Mouse (Mus musculus) cerebellum, adult 2 months (tissue): Measurements from ENCODE around the gene Dgka. TPM values are rescaled to one million over a fixed set of nuclear protein-coding genes. Genes with fewer than 3 reads are reported as not detected.

ENCODE experiments used
- DNase-seq, 2 experiments: peaks; one replicate each; pipeline ENCODE4 v3.0.0; 2021
- H3K27ac ChIP-seq: fragments of 200-500 bp; 2 replicates; pipeline ENCODE4 v1.5.1; 2012; ENCODE audit warnings: low read length, control low read depth, inconsistent platforms; ENCODE audit not compliant: insufficient read depth
- H3K27me3 ChIP-seq: fragments of 200-500 bp; 2 replicates; pipeline ENCODE4 v1.6.1; 2012; ENCODE audit warnings: inconsistent platforms, mild to moderate bottlenecking, low read length, moderate library complexity; ENCODE audit not compliant: control insufficient read depth, insufficient read depth
- H3K4me1 ChIP-seq: fragments of 200-500 bp; 2 replicates; pipeline ENCODE4 v1.6.1; 2011; ENCODE audit warnings: low read length; ENCODE audit not compliant: control insufficient read depth, insufficient read depth
- H3K4me3 ChIP-seq: fragments of 200-500 bp; replicated peaks from 2 replicates; pipeline ENCODE3; 2011; ENCODE audit warnings: mild to moderate bottlenecking, low read depth, low read length, control low read depth; ENCODE audit not compliant: insufficient read depth
- CTCF ChIP-seq: fragments of 200-500 bp; IDR thresholded peaks from 2 replicates; pipeline ENCODE4 v1.5.1; 2011; ENCODE audit warnings: low read depth, mild to moderate bottlenecking, control low read depth, low read length, moderate library complexity, borderline replicate concordance; ENCODE audit not compliant: insufficient read depth
- POLR2A ChIP-seq: fragments of 200-500 bp; IDR thresholded peaks from 2 replicates; pipeline ENCODE4 v1.6.1; 2011; ENCODE audit warnings: low read length, control low read depth, borderline replicate concordance; ENCODE audit not compliant: insufficient read depth
- WGBS: fragments of 180-500 bp; shearing (Covaris S2); methylation state at CpG from one replicate; pipeline ENCODE4 v1.1.7; 2018; 5-methylcytosine and 5-hydroxymethylcytosine counted together
- polyA plus RNA-seq: library from polyadenylated mRNA; depleted of rRNA; stranded (reverse); fragments of >200 nt; gene quantifications from 2 replicates; pipeline ENCODE4 v1.2.3, GENCODE M21; 2012

The Dgka gene
- polyA plus RNA-seq, 1 experiment: 16.0 TPM

- H3K27me3 ChIP-seq: no peaks in the 10 kb centered on the region
- no peak for TF ChIP-seq POLR2A
- TF ChIP-seq CTCF: no peak
- no peak overlapping the region for H3K4me3 ChIP-seq
- no peak overlapping the region for H3K27ac ChIP-seq
- 73% methylated on average over 11 of the region's 11 CpGs for WGBS
- no peaks in the 10 kb centered on the region; the same call in 1 of the 2 replicates for H3K4me1 ChIP-seq
- no peak for DNase-seq
Observed at GRCm38 (mm10) chr10:128699611-128700010, 45.0 kb downstream of the Dgka start.

- 76% methylated on average over 5 of the region's 5 CpGs for WGBS
- TF ChIP-seq POLR2A: no peak
- no peak for TF ChIP-seq CTCF
- H3K27ac ChIP-seq: no peak overlapping the region
- H3K4me1 ChIP-seq: no peaks in the 10 kb centered on the region; the same call in 1 of the 2 replicates
- no peaks in the 10 kb centered on the region for H3K27me3 ChIP-seq
- no peak overlapping the region for H3K4me3 ChIP-seq
- DNase-seq: no peak
Observed at GRCm38 (mm10) chr10:128699006-128699405, 45.6 kb downstream of the Dgka start.

GRCm38 (mm10) chr10:128697072-128697725 lies 47.5 kb downstream of the Dgka start:
- no peaks in the 10 kb centered on the region; the same call in 1 of the 2 replicates for H3K4me1 ChIP-seq

GRCm38 (mm10) chr10:128695992-128696807 lies 48.5 kb downstream of the Dgka start, which contains the start of gene Rab5b:
Rab5b (minus strand) TSS chr10:128696264.
- TF ChIP-seq CTCF (no peak), POLR2A (peak; percentile 85)
- WGBS: 1% methylated on average over 40 of the region's 40 CpGs

More at GRCm38 (mm10) chr10:128697072-128697725, 47.5 kb downstream of the Dgka start:
- Histone ChIP-seq H3K27me3 (no peaks in the 10 kb centered on the region), H3K27ac (no peak overlapping the region), H3K4me3 (peak overlapping the region; percentile 72)
- DNase-seq: no peak
- 71% methylated on average over 6 of the region's 6 CpGs for whole genome bisulfite sequencing
- no peak for TF ChIP-seq CTCF
- no peak for TF ChIP-seq POLR2A

GRCm38 (mm10) chr10:128695411-128695991 lies 49.2 kb downstream of the Dgka start:
- Histone ChIP-seq H3K4me3 (peak overlapping the region; percentile 74), H3K4me1 (no peaks in the 10 kb centered on the region; the same call in 1 of the 2 replicates), H3K27ac (peak overlapping the region; percentile 84), H3K27me3 (no peaks in the 10 kb centered on the region)
- TF ChIP-seq POLR2A (no peak), CTCF (no peak)
- DNase-seq: no peak
- WGBS: under 1% methylated on average over 22 of the region's 22 CpGs

More at GRCm38 (mm10) chr10:128695992-128696807, 48.5 kb downstream of the Dgka start, which contains the start of gene Rab5b:
- Histone ChIP-seq H3K27ac (peak within 1 kb of the TSS; percentile 84), H3K4me1 (no peaks in the 10 kb centered on the region; the same call in 1 of the 2 replicates), H3K4me3 (peak within 1 kb of the TSS; percentile 74), H3K27me3 (no peaks in the 10 kb centered on the region)
- DNase-seq: peak; percentile 99 to 100

GRCm38 (mm10) chr10:128674469-128675008 lies 70.1 kb downstream of the Dgka start:
- H3K27me3 ChIP-seq: no peaks in the 10 kb centered on the region
- H3K4me1 ChIP-seq: no peaks in the 10 kb centered on the region; the same call in 1 of the 2 replicates
- DNase-seq: peak in 1 of 2 experiments; percentile 42
- peak; percentile 42; the same call in 1 of the 2 replicates for TF ChIP-seq CTCF
- TF ChIP-seq POLR2A: no peak
- WGBS: under 1% methylated on average over 9 of the region's 9 CpGs
- H3K27ac ChIP-seq: peak overlapping the region; percentile 68
- H3K4me3 ChIP-seq: peak overlapping the region; percentile 72

- Histone ChIP-seq H3K4me3 (peak within 1 kb of the TSS; percentile 72), H3K27ac (peak within 1 kb of the TSS; percentile 68), H3K4me1 (peaks cover 2% of the 10 kb centered on the region; the same call in 1 of the 2 replicates), H3K27me3 (no peaks in the 10 kb centered on the region)
- under 1% methylated on average over 52 of the region's 60 CpGs for WGBS
- TF ChIP-seq CTCF (no peak), POLR2A (peak; percentile 64; the same call in 1 of the 2 replicates)
- peak; percentile 84 to 88 for DNase-seq
Observed at GRCm38 (mm10) chr10:128673763-128674468, 70.7 kb downstream of the Dgka start, which contains the start of gene Suox. Suox (minus strand) TSS chr10:128674073.
